Mouse (Mus musculus) hindbrain, postnatal 0 days (tissue): Measurements from ENCODE around the gene Smtn. TPM values are rescaled to one million over a fixed set of nuclear protein-coding genes. Genes with fewer than 3 reads are reported as not detected.
A peak's percentile ranks its signal among the peaks of the same experiment; 100 is the strongest.

Experiments
- ATAC-seq: fragments of 200-750 bp; cut with Nextera tagmentation; 2 replicates; pipeline ENCODE4 v1.8.0; 2017; ENCODE audit warnings: mild to moderate bottlenecking, moderate TSS enrichment, moderate library complexity
- DNase-seq: peaks from one replicate; pipeline ENCODE4 v3.0.0-alpha.2; 2015; ENCODE audit warnings: low spot score
- H3K27ac ChIP-seq: fragments of 300-500 bp; sonication (generic); 2 replicates; pipeline ENCODE4 v1.5.1; 2014; ENCODE audit warnings: mild to moderate bottlenecking
- H3K27me3 ChIP-seq: fragments of 300-500 bp; sonication (generic); 2 replicates; pipeline ENCODE4 v1.6.1; 2014; ENCODE audit warnings: low read length, mixed read lengths; ENCODE audit not compliant: insufficient read depth
- H3K36me3 ChIP-seq: fragments of 300-500 bp; sonication (generic); 2 replicates; pipeline ENCODE4 v1.6.1; 2014; ENCODE audit warnings: low read length, mixed read lengths; ENCODE audit not compliant: insufficient read depth
- H3K4me1 ChIP-seq: fragments of 300-500 bp; sonication (generic); 2 replicates; pipeline ENCODE4 v1.6.1; 2014; ENCODE audit warnings: antibody characterized with exemption, low read length, mixed read lengths; ENCODE audit not compliant: insufficient read depth
- H3K4me2 ChIP-seq: fragments of 300-500 bp; sonication (generic); 2 replicates; pipeline ENCODE4 v1.6.1; 2014; ENCODE audit warnings: low read depth, mild to moderate bottlenecking, low read length, moderate library complexity, mixed read lengths
- H3K4me3 ChIP-seq: fragments of 300-500 bp; sonication (generic); 2 replicates; pipeline ENCODE4 v1.5.1; 2014; ENCODE audit warnings: low read length
- H3K9ac ChIP-seq: fragments of 300-500 bp; sonication (generic); replicated peaks from 2 replicates; pipeline ENCODE4 v1.6.1; 2014; ENCODE audit warnings: mild to moderate bottlenecking, low read length, moderate library complexity, mixed read lengths
- H3K9me3 ChIP-seq: fragments of 300-500 bp; sonication (generic); 2 replicates; pipeline ENCODE4 v1.6.1; 2016; ENCODE audit warnings: low read length, mixed read lengths
- CTCF ChIP-seq: IDR thresholded peaks from 2 replicates; pipeline ENCODE4 v1.5.1; 2016; ENCODE audit warnings: antibody characterized with exemption, control low read depth, low read depth
- WGBS: fragments of 180-500 bp; shearing (Covaris S2); extraction: QIAGEN DNeasy Blood & Tissue Kit; methylation state at CpG from one replicate; pipeline ENCODE4 v1.1.7; 2014; 5-methylcytosine and 5-hydroxymethylcytosine counted together
- polyA plus RNA-seq: library from polyadenylated mRNA; unstranded; fragments of >200 nt; fragmentation: Nextera tagmentation; extraction: Ambion mirVana; gene quantifications from 2 replicates; pipeline ENCODE4 v1.2.1, GENCODE M21; 2015
- total RNA-seq: library from RNA; depleted of rRNA; stranded (reverse); fragments of >200 nt; gene quantifications from 2 replicates; pipeline ENCODE4 v1.2.3, GENCODE M21; 2014

Gene Smtn
- total and polyA plus RNA-seq, 2 experiments from 2014 or later, result 10.0 to 10.7 TPM

DNA sequence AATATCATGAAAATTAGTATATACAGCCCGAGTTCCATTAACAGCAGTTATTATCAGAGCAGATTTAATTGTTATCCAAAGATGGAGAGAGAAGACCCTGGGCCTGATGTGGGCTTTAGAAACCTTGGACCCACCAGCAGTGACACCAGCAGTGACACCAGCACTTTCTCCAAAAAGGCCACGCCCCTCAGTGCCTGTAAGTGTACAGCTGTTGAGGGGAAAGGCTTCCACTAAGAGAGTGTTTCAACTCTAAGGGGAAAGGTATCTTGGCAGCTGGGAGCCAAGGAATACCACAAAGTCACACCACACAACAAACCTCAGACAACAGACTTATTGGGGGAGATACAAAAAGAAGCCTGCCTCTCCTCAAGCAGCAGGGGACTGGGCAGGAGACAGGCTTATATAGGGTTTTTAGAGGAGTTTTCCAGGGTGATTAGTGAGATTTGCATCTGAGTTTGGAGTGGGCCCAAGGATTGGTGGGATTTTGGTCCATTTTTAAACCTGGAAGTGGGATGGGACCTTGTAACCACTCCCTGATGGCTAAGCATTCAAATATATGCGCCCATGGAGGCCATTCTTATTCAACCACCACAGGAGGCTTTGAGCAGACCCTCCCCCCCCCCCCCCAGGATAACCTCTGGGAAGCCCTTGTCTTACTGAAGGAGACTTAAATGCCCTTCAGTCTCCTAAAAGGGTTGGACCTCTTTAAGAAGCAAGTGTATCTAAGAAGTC lies 8.3 kb upstream of the Smtn start:
- Histone ChIP-seq H3K4me3 (no peak overlapping the region), H3K27ac (no peak overlapping the region), H3K9me3 (peaks cover 3% of the 10 kb centered on the region; the same call in 1 of the 2 replicates), H3K9ac (no peak overlapping the region), H3K27me3 (no peaks in the 10 kb centered on the region), H3K4me1 (no peaks in the 10 kb centered on the region), H3K4me2 (no peak overlapping the region), H3K36me3 (no peaks in the 10 kb centered on the region)
- no peak for ATAC-seq
- TF ChIP-seq CTCF, result no peak
- no peak for DNase-seq
- 64% methylated on average over 3 of the region's 3 CpGs for WGBS

DNA sequence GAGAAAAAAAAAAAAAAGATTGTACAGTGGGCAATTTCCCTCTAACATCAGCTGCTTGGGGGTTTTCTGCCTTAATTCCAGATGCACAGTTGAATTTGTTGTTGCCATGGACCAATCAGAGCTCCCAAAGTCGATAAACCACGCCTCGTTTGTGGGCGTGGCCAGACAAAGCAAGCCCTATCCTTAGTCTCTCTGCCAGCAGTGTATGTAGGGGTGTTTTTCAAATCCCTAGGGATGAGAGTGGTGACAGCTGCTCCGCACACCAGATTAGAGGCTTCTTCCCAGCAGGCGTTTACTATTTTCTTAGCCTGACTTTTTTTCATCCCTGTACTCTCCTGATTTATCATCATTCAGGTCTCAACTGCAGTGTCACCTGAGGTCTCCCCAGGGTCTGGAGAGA lies 7.6 kb upstream of the Smtn start:
- no peaks in the 10 kb centered on the region for H3K36me3 ChIP-seq
- WGBS, result 40% methylated on average over 6 of the region's 6 CpGs
- peaks cover 3% of the 10 kb centered on the region; the same call in 1 of the 2 replicates for H3K9me3 ChIP-seq
- H3K4me1 ChIP-seq, result no peaks in the 10 kb centered on the region
- DNase-seq, result peak; percentile 65
- ATAC-seq, result no peak
- no peak overlapping the region for H3K9ac ChIP-seq
- TF ChIP-seq CTCF, result no peak
- no peak overlapping the region for H3K4me2 ChIP-seq
- H3K4me3 ChIP-seq, result no peak overlapping the region
- no peaks in the 10 kb centered on the region for H3K27me3 ChIP-seq
- H3K27ac ChIP-seq, result no peak overlapping the region

DNA sequence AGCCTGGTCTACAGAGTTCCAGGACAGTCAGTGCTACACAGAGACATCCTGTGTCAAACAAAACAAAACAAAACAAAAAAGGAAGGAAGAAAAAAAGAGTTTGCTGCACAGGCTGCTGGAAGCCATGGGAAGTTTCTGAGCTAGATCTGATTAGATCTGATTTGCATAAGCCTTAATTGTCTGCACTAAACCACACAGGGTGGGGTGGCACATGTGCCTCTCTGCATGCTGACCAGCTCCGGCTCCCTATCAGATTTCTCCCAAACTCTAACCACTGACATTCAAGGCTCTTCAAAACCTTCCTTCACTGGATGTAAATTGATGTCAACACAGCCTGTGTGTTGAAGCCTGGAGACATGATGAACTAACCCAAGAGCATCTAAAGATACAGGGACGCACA lies 6.6 kb upstream of the Smtn start:
- Histone ChIP-seq H3K4me2 (no peak overlapping the region), H3K4me3 (no peak overlapping the region), H3K9me3 (peaks cover 3% of the 10 kb centered on the region; the same call in 1 of the 2 replicates), H3K36me3 (no peaks in the 10 kb centered on the region), H3K27ac (no peak overlapping the region), H3K27me3 (no peaks in the 10 kb centered on the region), H3K9ac (no peak overlapping the region), H3K4me1 (no peaks in the 10 kb centered on the region)
- ATAC-seq (no peak), DNase-seq (no peak)
- WGBS, result 75% methylated on average over 2 of the region's 2 CpGs
- no peak for TF ChIP-seq CTCF

DNA sequence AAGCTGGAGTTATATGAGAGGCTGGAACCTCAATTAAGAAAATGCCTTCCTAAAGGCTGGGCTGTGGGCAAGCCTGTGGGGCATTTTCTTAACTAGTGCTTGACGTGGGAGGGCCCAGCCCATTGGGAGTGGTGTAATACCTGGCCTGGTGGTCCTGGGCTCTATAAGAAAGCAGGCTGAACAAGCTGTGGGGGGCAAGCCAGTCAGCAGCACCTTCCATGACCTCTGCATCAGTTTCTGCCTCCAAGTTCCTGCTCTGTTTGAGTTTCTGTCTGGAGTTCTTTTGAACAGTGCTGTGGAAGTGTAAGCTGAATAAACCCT lies 5.8 kb upstream of the Smtn start:
- 30% methylated on average over 1 of the region's 1 CpGs for WGBS
- H3K4me2 ChIP-seq, result no peak overlapping the region

DNA sequence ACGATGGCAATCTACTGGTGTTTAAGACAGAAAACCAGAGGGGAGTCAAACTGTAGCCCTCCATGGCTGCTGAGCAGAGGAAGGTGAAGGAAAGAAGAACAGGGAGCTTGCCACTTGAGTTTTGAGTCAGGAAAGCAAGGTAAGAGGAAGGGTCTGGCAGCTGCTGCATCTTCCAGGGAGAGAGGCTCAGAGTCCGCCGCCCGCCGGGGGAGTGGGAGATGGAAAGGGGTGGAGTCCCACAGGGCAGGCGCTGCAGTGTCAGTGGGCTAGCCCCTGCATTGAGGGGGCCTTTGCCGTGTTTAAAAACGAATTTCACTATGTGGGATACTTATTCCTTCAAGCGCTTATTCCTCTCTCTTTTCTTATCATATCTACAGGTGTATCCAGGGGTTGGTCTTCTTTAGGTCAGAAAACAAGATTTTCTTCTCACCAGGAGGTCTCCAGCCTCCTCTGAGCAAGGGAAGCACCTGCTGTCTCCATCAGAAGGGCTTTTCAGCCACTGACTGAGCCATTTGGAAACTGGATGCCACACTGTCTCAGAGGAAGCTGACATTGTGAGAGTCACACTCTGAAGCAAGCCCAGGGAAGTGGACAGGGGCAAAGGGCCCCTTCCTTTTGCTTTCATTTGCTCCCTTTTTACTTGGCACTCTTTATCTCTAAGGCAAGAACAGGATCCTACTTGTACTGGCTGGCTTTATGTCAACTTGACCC lies 5.3 kb upstream of the Smtn start:
- H3K4me3 ChIP-seq, result no peak overlapping the region
- ATAC-seq (no peak), DNase-seq (no peak)
- H3K9ac ChIP-seq, result no peak overlapping the region
- no peaks in the 10 kb centered on the region for H3K4me1 ChIP-seq
- TF ChIP-seq CTCF, result no peak
- no peak overlapping the region for H3K4me2 ChIP-seq
- no peak overlapping the region for H3K27ac ChIP-seq
- WGBS, result 24% methylated on average over 9 of the region's 9 CpGs
- H3K9me3 ChIP-seq, result peaks cover 3% of the 10 kb centered on the region; the same call in 1 of the 2 replicates
- no peaks in the 10 kb centered on the region for H3K36me3 ChIP-seq
- H3K27me3 ChIP-seq, result no peaks in the 10 kb centered on the region

More for the DNA sequence above, 5.8 kb upstream of the Smtn start:
- DNase-seq (no peak), ATAC-seq (no peak)
- Histone ChIP-seq H3K9me3 (peaks cover 3% of the 10 kb centered on the region; the same call in 1 of the 2 replicates), H3K27me3 (no peaks in the 10 kb centered on the region), H3K4me1 (no peaks in the 10 kb centered on the region), H3K4me3 (no peak overlapping the region), H3K9ac (no peak overlapping the region), H3K27ac (no peak overlapping the region), H3K36me3 (no peaks in the 10 kb centered on the region)
- no peak for TF ChIP-seq CTCF

DNA sequence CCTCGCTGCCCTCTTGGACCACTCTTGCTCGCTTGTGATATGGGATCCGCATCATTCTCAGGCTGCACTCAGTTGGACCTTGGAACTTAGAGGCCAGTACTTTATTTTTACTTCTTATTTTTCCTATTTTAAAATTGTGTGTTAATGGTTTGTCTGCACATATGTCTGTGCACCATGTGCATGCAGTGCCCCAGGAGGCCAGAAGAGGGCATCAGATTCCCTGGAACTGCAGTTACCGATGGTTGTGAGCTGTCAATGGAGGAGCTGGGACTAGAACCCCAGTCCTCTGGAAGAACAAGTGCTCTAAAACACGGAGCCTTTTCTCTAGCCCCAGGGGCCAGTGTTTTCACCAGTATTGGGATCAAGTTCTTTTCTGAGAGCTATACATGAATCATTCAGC lies 4.0 kb upstream of the Smtn start:
- no peak; the same call in 1 of the 2 replicates for TF ChIP-seq CTCF
- Histone ChIP-seq H3K27me3 (no peaks in the 10 kb centered on the region), H3K27ac (no peak overlapping the region), H3K9me3 (peaks cover 3% of the 10 kb centered on the region; the same call in 1 of the 2 replicates), H3K36me3 (no peaks in the 10 kb centered on the region), H3K4me3 (no peak overlapping the region), H3K9ac (no peak overlapping the region), H3K4me2 (no peak overlapping the region), H3K4me1 (no peaks in the 10 kb centered on the region)
- DNase-seq (no peak), ATAC-seq (no peak)
- WGBS, result 95% methylated on average over 5 of the region's 5 CpGs

DNA sequence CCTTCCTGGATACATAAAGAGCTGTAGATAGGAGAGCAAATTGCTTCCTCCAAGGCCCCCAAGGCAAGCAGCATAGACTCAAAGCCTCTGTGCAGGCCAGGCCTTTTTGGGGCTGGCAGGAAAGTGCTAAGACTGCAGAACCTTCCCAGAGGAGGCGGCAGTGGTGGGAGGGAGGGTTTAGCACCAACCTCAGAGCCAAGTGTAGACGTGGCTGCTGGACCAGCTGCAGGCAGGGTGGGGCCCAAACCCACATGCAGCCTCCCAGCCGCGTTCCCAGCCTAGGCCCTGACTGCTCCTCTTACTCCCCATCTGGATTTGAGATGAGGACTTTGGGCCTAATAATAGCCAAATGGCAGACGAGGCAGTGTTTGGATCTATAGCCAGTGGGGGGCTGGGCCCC lies 2.6 kb upstream of the Smtn start:
- WGBS, result 56% methylated on average over 5 of the region's 5 CpGs

More for the DNA sequence above, 2.6 kb upstream of the Smtn start:
- TF ChIP-seq CTCF, result no peak
- peaks cover 3% of the 10 kb centered on the region; the same call in 1 of the 2 replicates for H3K9me3 ChIP-seq
- ATAC-seq (no peak), DNase-seq (no peak)
- H3K36me3 ChIP-seq, result no peaks in the 10 kb centered on the region
- no peaks in the 10 kb centered on the region for H3K27me3 ChIP-seq
- no peak overlapping the region for H3K9ac ChIP-seq
- no peaks in the 10 kb centered on the region for H3K4me1 ChIP-seq
- H3K4me2 ChIP-seq, result no peak overlapping the region
- no peak overlapping the region for H3K27ac ChIP-seq
- H3K4me3 ChIP-seq, result no peak overlapping the region
